Mouse (Mus musculus) kidney, adult 2 months (tissue): ENCODE data around the gene Oas1d.

ENCODE experiments used
- CTCF ChIP-seq: fragments of 200-500 bp; conservative IDR thresholded peaks from 2 replicates; pipeline ENCODE4 v1.5.1; 2011; ENCODE audit warnings: low read depth, mild to moderate bottlenecking, control low read depth, low read length, moderate library complexity, mixed read lengths; ENCODE audit not compliant: insufficient read depth, insufficient read length
- POLR2A ChIP-seq: fragments of 200-500 bp; IDR thresholded peaks from one replicate; pipeline ENCODE4 v1.6.1; 2011; ENCODE audit warnings: low read depth, low read length, control low read depth

- TF ChIP-seq CTCF (no peak), POLR2A (no peak)
These were observed 44.8 kb upstream of the Oas1d start for GRCm38 (mm10) chr5:120869436-120870015.
